Mouse (Mus musculus) olfactory bulb, adult 2 months (tissue): ENCODE data around the gene Gng5. TPM values are rescaled to one million over a fixed set of nuclear protein-coding genes. Genes with fewer than 3 reads are reported as not detected.
A peak's percentile ranks its signal among the peaks of the same experiment; 100 is the strongest.

Experiments used
- H3K27ac ChIP-seq: fragments of 200-500 bp; 2 replicates; pipeline ENCODE4 v1.5.1; 2012; ENCODE audit warnings: low read depth, low read length; ENCODE audit not compliant: insufficient read depth
- H3K4me1 ChIP-seq: fragments of 200-500 bp; 2 replicates; pipeline ENCODE4 v1.6.1; 2012; ENCODE audit warnings: low read length; ENCODE audit not compliant: control insufficient read depth, insufficient read depth
- H3K4me3 ChIP-seq: fragments of 200-500 bp; 2 replicates; pipeline ENCODE4 v1.5.1; 2012; ENCODE audit warnings: mild to moderate bottlenecking, low read depth, low read length, moderate library complexity; ENCODE audit not compliant: insufficient read depth
- CTCF ChIP-seq: fragments of 200-500 bp; IDR thresholded peaks from 2 replicates; pipeline ENCODE4 v1.5.1; 2012; ENCODE audit warnings: low read depth, mild to moderate bottlenecking, low read length, moderate library complexity; ENCODE audit not compliant: insufficient read depth
- POLR2A ChIP-seq: fragments of 200-500 bp; IDR thresholded peaks from 2 replicates; pipeline ENCODE4 v1.6.1; 2012; ENCODE audit warnings: mild to moderate bottlenecking, low read depth, low read length, moderate library complexity; ENCODE audit not compliant: insufficient read depth
- WGBS: fragments of 180-500 bp; shearing (Covaris S2); methylation state at CpG from one replicate; pipeline ENCODE4 v1.1.7; 2018; 5-methylcytosine and 5-hydroxymethylcytosine counted together
- polyA plus RNA-seq: library from polyadenylated mRNA; stranded (reverse); fragments of >200 nt; gene quantifications from 2 replicates; pipeline ENCODE4 v1.2.4, GENCODE M21; 2012; ENCODE audit warnings: low replicate concordance; ENCODE audit not compliant: missing spikeins, insufficient read depth, insufficient read length

The Gng5 gene
- polyA plus RNA-seq, 1 experiment: not detected

GRCm38 (mm10) chr3:146494941-146495340 is 4.7 kb upstream of the Gng5 start:
- no peak for TF ChIP-seq CTCF
- no peak for TF ChIP-seq POLR2A
- H3K4me1 ChIP-seq: peaks cover under 1% of the 10 kb centered on the region
- 76% methylated on average over 8 of the region's 8 CpGs for WGBS

GRCm38 (mm10) chr3:146498989-146499388 is 618 bp upstream of the Gng5 start:
- Histone ChIP-seq H3K27ac (no peak overlapping the region), H3K4me1 (peaks cover 4% of the 10 kb centered on the region), H3K4me3 (peak overlapping the region; percentile 61)
- 10% methylated on average over 13 of the region's 13 CpGs for WGBS
- TF ChIP-seq CTCF: no peak
- no peak for TF ChIP-seq POLR2A

More at GRCm38 (mm10) chr3:146494941-146495340, 4.7 kb upstream of the Gng5 start:
- H3K4me3 ChIP-seq: no peak overlapping the region
- no peak overlapping the region for H3K27ac ChIP-seq

- WGBS: under 1% methylated on average over 57 of the region's 57 CpGs
- Histone ChIP-seq H3K27ac (peak overlapping the region; percentile 75; the same call in 1 of the 2 replicates), H3K4me1 (peaks cover 4% of the 10 kb centered on the region), H3K4me3 (peak overlapping the region; percentile 61)
- TF ChIP-seq CTCF: no peak
- TF ChIP-seq POLR2A: no peak
Observed at GRCm38 (mm10) chr3:146500003-146500809, 599 bp downstream of the Gng5 start.

DNA sequence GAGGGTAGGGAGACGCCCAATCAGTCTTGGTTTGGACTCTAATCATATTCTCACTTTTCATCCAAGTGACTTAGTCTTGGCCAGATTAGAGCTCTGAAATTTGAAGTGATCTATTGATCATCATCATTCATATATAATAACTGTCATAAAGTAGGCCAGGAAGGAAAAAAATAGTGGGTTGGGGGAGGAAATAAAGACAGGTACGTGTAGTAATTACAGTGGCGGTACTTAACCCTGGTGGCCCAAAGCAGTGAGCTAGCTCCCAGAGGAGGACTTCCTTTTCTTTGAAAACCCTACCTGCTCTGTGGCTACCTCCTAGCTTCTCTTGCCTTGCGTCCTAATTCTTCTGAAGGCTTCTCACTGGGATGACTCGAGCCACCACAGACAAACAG is 1.2 kb downstream of the Gng5 start:
- Histone ChIP-seq H3K4me1 (peaks cover 4% of the 10 kb centered on the region), H3K27ac (no peak overlapping the region), H3K4me3 (no peak overlapping the region)
- 39% methylated on average over 5 of the region's 5 CpGs for WGBS
- TF ChIP-seq CTCF (no peak), POLR2A (no peak)

GRCm38 (mm10) chr3:146501601-146502123 is 2.1 kb downstream of the Gng5 start:
- 51% methylated on average over 5 of the region's 5 CpGs for WGBS
- Histone ChIP-seq H3K27ac (no peak overlapping the region), H3K4me1 (peaks cover 4% of the 10 kb centered on the region)

DNA sequence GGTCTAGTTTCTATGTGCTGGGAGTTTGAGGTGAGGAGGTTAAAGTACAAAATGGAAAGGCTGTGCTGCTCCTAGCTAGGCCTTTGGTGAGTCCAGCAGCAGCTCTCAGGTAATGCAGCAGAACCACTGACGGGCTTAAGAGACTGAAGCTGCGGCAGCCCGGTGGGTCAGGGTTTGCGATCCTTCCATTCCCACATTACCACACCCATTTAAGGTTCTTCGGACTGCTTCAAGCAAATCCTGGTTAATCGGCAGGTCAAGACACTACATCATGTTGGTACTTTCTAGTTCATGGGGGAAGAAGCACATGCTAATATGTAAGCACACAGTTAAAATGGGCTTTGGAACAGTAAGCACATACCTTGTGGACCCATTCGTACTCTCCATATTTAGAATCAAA is 7.1 kb downstream of the Gng5 start:
- no peak for TF ChIP-seq CTCF
- 95% methylated on average over 7 of the region's 7 CpGs for WGBS
- Histone ChIP-seq H3K27ac (no peak overlapping the region), H3K4me3 (no peak overlapping the region), H3K4me1 (no peaks in the 10 kb centered on the region)

More at GRCm38 (mm10) chr3:146501601-146502123, 2.1 kb downstream of the Gng5 start:
- H3K4me3 ChIP-seq: no peak overlapping the region
- no peak for TF ChIP-seq POLR2A
- TF ChIP-seq CTCF: no peak

GRCm38 (mm10) chr3:146520226-146520797 is 20.7 kb downstream of the Gng5 start:
- H3K27ac ChIP-seq: peak overlapping the region; percentile 55; the same call in 1 of the 2 replicates
- no peak for TF ChIP-seq POLR2A
- no peak for TF ChIP-seq CTCF
- H3K4me3 ChIP-seq: peak overlapping the region; percentile 86
- 0 out of 2 replicates have a peak, but pooled peaks cover 2% of the 10 kb centered on the region for H3K4me1 ChIP-seq
- WGBS: 14% methylated on average over 5 of the region's 5 CpGs

DNA sequence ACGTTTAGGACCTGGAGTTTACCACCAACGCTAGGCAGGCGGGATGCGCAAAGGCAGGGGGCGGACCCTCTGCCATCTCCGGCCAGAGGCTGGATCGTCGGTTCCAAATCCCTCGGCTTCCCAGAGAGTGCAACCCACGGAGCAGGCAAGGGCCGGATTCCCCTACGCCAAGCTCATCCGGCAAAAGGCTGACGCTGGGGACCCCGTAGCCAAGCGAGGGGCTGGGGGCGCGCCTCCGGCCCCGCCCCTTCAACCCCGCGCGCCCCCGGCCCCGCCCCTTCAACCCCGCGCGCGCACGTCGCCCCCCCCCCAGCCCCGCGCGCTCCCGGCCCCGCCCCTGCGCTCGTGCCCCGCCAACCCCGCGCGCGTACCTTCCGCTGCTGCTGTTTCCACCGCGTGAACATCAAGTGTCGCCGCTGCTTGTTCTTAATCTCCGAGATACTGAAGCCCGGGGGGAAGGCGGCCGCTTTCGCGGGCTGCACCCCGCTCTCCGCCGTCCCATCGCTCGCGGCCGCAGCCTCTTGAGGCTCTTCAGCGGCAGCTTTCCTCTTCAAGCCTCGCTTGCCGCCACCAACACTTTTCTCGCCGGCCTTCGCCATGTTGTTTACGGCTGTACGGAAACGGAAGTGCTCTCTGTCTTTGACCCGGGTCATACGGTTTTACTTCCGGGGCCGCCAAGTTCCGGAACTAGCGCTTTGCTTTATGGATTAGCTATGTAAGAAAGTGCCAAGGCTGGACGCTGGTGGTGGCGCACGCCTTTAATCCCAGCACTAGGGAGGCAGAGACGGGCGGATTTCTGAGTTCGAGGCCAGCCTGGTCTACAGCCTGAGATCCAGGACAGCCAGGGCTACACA is 21.4 kb downstream of the Gng5 start, which contains the start of gene Rpf1:
Gene Rpf1, minus strand, starts transcription at position 632 of the 854 bp plus-strand sequence.
- WGBS: 1% methylated on average over 64 of the region's 82 CpGs
- Histone ChIP-seq H3K4me1 (0 out of 2 replicates have a peak, but pooled peaks cover 2% of the 10 kb centered on the region), H3K4me3 (peak within 1 kb of the TSS; percentile 86), H3K27ac (peak within 1 kb of the TSS; percentile 83)
- TF ChIP-seq POLR2A: peak; percentile 74
- no peak for TF ChIP-seq CTCF
